Mouse (Mus musculus) embryonic fibroblast, embryonic 13.5 days (primary cell): ENCODE measurements around the gene Zdhhc14. TPM values are rescaled to one million over a fixed set of nuclear protein-coding genes. Genes with fewer than 3 reads are reported as not detected.

ENCODE experiments used
- H3K27ac ChIP-seq: 2 replicates; pipeline ENCODE4 v1.5.1; 2012; ENCODE audit warnings: low read length, control low read depth, inconsistent platforms; ENCODE audit not compliant: insufficient read depth
- H3K4me1 ChIP-seq: 2 replicates; pipeline ENCODE4 v1.6.1; 2011; ENCODE audit warnings: low read length; ENCODE audit not compliant: control insufficient read depth, insufficient read depth
- H3K4me3 ChIP-seq: 2 replicates; pipeline ENCODE4 v1.5.1; 2011; ENCODE audit warnings: mild to moderate bottlenecking, control low read depth, low read length; ENCODE audit not compliant: insufficient read depth
- CTCF ChIP-seq: IDR thresholded peaks from 2 replicates; pipeline ENCODE4 v1.5.1; 2011; ENCODE audit warnings: mild to moderate bottlenecking, control low read depth, low read length, moderate library complexity, borderline replicate concordance; ENCODE audit not compliant: insufficient read depth
- POLR2A ChIP-seq: IDR thresholded peaks from 2 replicates; pipeline ENCODE4 v1.6.1; 2011; ENCODE audit warnings: low read depth, mild to moderate bottlenecking, control low read depth, low read length, moderate library complexity
- polyA plus RNA-seq: library from polyadenylated mRNA; stranded (reverse); fragments of >200 nt; gene quantifications from 2 replicates; pipeline ENCODE4 v1.2.4, GENCODE M21; 2011; ENCODE audit warnings: low read depth; ENCODE audit not compliant: missing spikeins, insufficient read length

The Zdhhc14 gene
- polyA plus RNA-seq, 1 experiment = 2.2 TPM

GRCm38 (mm10) chr17:5593071-5593470 is 100.7 kb downstream of the Zdhhc14 start:
- no peak overlapping the region for H3K4me3 ChIP-seq
- no peaks in the 10 kb centered on the region for H3K4me1 ChIP-seq
- H3K27ac ChIP-seq = no peak overlapping the region
- TF ChIP-seq CTCF (no peak), POLR2A (no peak)

DNA sequence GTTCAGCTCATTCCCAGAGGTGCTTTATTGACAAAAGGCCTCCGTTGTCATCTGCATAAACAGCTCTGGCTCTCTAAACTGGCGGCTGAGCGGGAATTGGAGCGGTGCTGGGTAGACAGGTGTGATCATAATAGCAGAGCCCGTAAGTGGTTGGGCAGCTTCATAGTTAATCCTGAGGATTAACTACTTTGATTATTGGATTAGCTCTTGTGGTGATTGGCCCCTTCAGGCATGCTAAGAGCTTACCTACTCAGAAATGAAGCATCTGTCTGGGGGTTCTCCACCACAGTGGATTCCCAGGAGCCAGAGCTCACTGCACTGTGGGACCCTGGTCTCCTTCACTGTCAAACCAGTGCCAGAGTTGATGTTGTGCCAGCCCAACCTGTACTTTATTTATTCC is 102.7 kb downstream of the Zdhhc14 start:
- Histone ChIP-seq H3K4me1 (no peaks in the 10 kb centered on the region), H3K4me3 (no peak overlapping the region), H3K27ac (no peak overlapping the region)
- TF ChIP-seq POLR2A (no peak), CTCF (no peak)

DNA sequence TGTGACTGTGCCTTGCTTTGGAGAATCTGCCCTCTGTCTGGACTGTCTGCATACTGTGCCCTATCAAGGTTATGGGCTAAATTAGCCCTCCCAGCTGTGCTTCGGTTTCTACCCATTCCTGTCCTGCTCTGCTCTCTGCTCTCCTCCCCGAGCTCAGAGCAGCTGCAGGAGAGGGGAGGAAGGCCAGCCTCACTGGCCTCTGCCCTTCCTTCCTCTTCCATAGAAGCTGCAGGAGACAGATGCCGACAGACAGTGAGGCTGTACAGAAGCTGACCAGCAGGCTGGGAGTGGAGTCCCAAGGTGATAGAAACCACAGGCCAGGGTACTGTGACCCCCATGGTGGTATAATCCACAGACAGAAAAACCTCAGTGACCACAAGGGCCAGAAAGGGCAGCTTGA is 104.1 kb downstream of the Zdhhc14 start:
- TF ChIP-seq CTCF (no peak), POLR2A (no peak)
- H3K27ac ChIP-seq = no peak overlapping the region
- no peak overlapping the region for H3K4me3 ChIP-seq
- no peaks in the 10 kb centered on the region for H3K4me1 ChIP-seq

DNA sequence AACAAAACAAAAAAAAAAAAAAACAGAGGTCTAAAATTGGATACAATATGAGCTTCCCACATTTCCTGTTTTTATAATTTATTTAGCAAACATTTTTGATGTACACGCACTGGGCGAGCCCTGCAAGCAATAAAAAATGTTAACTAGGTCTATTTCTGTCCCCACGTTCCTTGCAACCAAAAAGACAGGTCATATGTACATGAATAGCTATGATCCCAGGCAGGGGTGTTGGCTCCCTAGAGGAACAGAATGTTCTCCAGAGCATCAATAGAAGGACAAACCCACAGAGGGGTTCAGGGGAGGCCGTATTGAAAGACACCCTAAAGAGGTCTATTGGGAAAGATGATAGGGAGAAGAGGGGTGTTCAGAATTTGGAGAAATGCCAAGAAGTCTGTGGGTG is 106.6 kb downstream of the Zdhhc14 start:
- no peak for TF ChIP-seq CTCF
- TF ChIP-seq POLR2A = no peak
- no peaks in the 10 kb centered on the region for H3K4me1 ChIP-seq

DNA sequence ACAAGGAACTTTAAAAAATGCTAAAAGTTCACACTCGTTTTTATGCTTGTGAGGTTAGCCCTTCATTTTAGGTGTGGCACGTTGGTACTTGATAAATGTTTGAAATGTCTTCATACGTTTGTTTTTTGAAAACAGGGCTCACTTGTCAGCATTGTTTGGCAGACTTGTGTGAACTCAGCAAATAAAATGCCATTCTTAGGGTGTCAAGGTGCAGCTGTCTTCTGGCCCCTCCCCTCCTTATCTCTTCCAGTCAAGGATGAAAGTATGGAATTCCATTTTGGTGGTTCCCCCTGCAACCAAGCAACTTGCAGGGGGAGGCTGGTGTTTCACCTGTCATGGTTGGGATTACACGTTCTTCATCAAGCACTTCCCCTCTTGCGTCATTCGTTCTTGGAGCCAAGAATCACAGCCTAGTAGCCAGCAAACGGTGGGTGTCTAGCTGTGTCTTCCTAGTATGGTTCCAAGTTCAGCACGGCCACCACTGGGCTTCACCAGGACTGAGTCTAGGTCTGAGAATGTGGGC is 108.2 kb downstream of the Zdhhc14 start:
- Histone ChIP-seq H3K4me1 (no peaks in the 10 kb centered on the region), H3K27ac (no peak overlapping the region), H3K4me3 (no peak overlapping the region)
- TF ChIP-seq POLR2A (no peak), CTCF (no peak)

More for the DNA sequence above, 106.6 kb downstream of the Zdhhc14 start:
- no peak overlapping the region for H3K4me3 ChIP-seq
- H3K27ac ChIP-seq = no peak overlapping the region

DNA sequence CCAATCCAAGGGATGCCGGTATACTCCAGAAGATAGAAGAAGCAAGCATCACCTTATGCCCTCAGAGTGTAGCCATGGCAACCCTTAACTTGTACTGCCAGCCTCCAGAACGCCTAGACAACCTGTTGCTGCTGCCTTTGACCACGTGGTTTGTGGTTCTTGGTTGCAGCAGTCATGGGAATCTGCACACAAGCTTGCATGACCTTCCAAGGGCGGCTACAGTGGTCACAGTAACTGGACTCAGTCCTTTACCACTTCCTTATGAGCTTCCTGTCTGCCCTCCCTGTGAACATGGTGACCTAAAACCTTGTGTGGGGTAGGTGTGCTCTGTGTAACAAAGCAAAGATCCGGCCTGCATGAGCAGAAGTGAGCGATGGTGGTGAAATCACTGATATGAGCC is 109.6 kb downstream of the Zdhhc14 start:
- TF ChIP-seq POLR2A (no peak), CTCF (no peak)
- H3K4me3 ChIP-seq = no peak overlapping the region
- peaks cover 4% of the 10 kb centered on the region; the same call in 1 of the 2 replicates for H3K4me1 ChIP-seq
- no peak overlapping the region for H3K27ac ChIP-seq

GRCm38 (mm10) chr17:5606151-5606591 is 113.8 kb downstream of the Zdhhc14 start:
- Histone ChIP-seq H3K4me3 (no peak overlapping the region), H3K4me1 (peaks cover 4% of the 10 kb centered on the region; the same call in 1 of the 2 replicates), H3K27ac (no peak overlapping the region)
- TF ChIP-seq CTCF = no peak
- no peak for TF ChIP-seq POLR2A

DNA sequence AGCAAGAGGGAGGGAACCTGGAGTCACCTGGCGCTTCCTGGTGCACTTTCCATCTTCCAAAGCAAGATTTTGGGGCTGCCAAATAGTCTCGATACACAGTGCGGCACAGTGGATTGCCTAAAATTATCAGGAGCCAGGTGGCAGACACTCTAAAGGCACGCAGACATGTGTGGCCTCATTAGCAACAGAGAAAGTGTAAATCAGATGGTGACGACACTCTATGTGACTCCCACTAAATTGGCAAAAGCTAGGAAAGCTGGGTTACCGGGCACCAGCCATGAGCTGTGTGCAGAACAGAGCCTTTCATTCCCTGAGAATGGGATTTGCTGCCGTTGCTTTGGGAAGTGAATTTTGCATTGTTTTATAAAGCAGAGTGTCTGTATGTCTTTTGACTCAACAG is 115.0 kb downstream of the Zdhhc14 start:
- no peak overlapping the region for H3K27ac ChIP-seq
- peaks cover 4% of the 10 kb centered on the region; the same call in 1 of the 2 replicates for H3K4me1 ChIP-seq
- TF ChIP-seq POLR2A (no peak), CTCF (no peak)
- H3K4me3 ChIP-seq = no peak overlapping the region

DNA sequence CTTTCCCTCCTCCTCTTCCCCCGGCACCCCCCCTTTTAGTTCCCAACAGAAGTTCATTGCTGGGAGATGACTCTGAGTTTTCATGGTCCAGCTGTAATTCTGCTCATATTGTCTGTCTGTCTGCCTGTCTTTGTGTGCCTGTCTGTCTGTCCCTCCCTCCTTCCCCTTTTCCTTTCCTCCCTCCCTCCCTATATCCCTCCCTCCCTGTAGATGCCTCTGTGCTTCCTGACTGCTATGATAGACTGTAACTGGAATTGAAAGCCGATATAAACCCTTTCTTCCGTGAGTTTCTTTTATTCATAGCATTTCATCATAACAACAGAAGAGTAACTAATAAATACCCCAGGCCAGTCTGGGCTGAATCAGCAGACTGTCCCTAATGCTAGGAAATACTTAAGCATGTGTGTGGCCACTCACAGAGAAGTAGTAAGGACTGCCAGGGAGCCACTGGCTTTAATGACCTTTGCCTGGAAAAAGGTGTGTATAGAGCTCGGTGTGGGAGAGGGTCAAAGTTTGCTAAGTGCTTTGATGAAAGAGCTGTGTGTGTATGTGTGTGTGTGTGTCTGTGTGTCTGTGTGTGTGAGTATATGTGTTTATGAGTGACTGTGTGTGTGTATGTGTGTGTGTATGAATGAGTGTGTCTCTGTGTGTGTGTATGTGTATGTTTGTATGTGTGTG is 117.7 kb downstream of the Zdhhc14 start:
- TF ChIP-seq POLR2A = 0 out of 2 replicates have a peak, but pooled peaks have one; percentile 8
- no peak for TF ChIP-seq CTCF
- Histone ChIP-seq H3K4me3 (no peak overlapping the region), H3K4me1 (peaks cover 4% of the 10 kb centered on the region; the same call in 1 of the 2 replicates)

DNA sequence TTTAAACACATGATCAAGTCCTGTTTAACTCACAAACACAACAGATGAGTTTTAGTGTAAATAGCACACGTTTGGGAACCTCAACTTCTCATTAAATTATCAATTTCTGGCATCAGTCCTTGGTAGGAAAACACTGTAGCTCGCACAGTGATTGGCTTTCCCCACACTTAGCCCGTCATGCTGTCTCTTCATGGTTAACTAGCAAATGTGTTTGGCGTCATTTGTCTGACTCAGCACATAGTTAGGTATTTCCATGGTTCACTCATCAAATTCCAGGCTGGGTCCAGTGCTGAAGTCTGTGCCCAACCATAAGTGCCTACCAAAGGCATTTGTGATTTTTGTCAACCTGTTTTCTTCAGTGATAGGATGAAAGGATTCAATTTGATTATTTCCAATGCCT is 119.9 kb downstream of the Zdhhc14 start:
- Histone ChIP-seq H3K4me1 (no peaks in the 10 kb centered on the region), H3K27ac (no peak overlapping the region), H3K4me3 (no peak overlapping the region)
- TF ChIP-seq POLR2A (no peak), CTCF (no peak)

More for the DNA sequence above, 117.7 kb downstream of the Zdhhc14 start:
- no peak overlapping the region for H3K27ac ChIP-seq
